Mouse (Mus musculus) midbrain, embryonic 10.5 days (tissue): ENCODE measurements around the gene Clec1b. TPM values are rescaled to one million over a fixed set of nuclear protein-coding genes. Genes with fewer than 3 reads are reported as not detected.

Source experiments
- DNase-seq: peaks from one replicate; pipeline ENCODE4 v3.0.0-alpha.2; 2017; ENCODE audit warnings: low spot score
- H3K27ac ChIP-seq: fragments of 300-500 bp; sonication (generic); replicated peaks from 2 replicates; pipeline ENCODE4 v1.5.1; 2016; ENCODE audit warnings: mild to moderate bottlenecking
- H3K27me3 ChIP-seq: fragments of 300-500 bp; sonication (generic); 2 replicates; pipeline ENCODE4 v1.6.1; 2016; ENCODE audit warnings: low read depth, mild to moderate bottlenecking; ENCODE audit not compliant: poor library complexity, severe bottlenecking
- H3K36me3 ChIP-seq: fragments of 300-500 bp; sonication (generic); 2 replicates; pipeline ENCODE4 v1.6.1; 2016; ENCODE audit warnings: mild to moderate bottlenecking, moderate library complexity
- H3K4me1 ChIP-seq: fragments of 300-500 bp; sonication (generic); 2 replicates; pipeline ENCODE4 v1.6.1; 2016
- H3K4me3 ChIP-seq: fragments of 300-500 bp; sonication (generic); 2 replicates; pipeline ENCODE4 v1.5.1; 2016; ENCODE audit warnings: mild to moderate bottlenecking, moderate library complexity
- H3K9me3 ChIP-seq: fragments of 300-500 bp; sonication (generic); replicated peaks from 2 replicates; pipeline ENCODE4 v1.6.1; 2016; ENCODE audit warnings: mild to moderate bottlenecking
- WGBS: fragments of 180-500 bp; shearing (Covaris S2); methylation state at CpG from one replicate; pipeline ENCODE4 v1.1.7; 2016; 5-methylcytosine and 5-hydroxymethylcytosine counted together
- polyA plus RNA-seq: library from polyadenylated mRNA; unstranded; fragments of >200 nt; fragmentation: Nextera tagmentation; extraction: Ambion mirVana; gene quantifications from 2 replicates; pipeline ENCODE4 v1.2.1, GENCODE M21; 2016

The Clec1b gene
- 12.0 and 20.7 TPM in 2 replicates for polyA plus RNA-seq

- H3K27ac ChIP-seq, result no peak within 1 kb of the TSS
- H3K27me3 ChIP-seq, result no peaks in the 10 kb centered on the region
- no peak within 1 kb of the TSS for H3K4me3 ChIP-seq
- H3K4me1 ChIP-seq, result no peaks in the 10 kb centered on the region
- DNase-seq, result no peak
- H3K9me3 ChIP-seq, result no peaks in the 10 kb centered on the region
- H3K36me3 ChIP-seq, result no peaks in the 10 kb centered on the region
- 84% methylated on average over 8 of the region's 8 CpGs for WGBS
Observed at GRCm38 (mm10) chr6:129396997-129397396, at the start of gene Clec1b. TSS of gene Clec1b (plus strand) at chr6:129397297.

GRCm38 (mm10) chr6:129349524-129350352, 47.4 kb upstream of the Clec1b start:
- WGBS, result 68% methylated on average over 4 of the region's 4 CpGs
- no peaks in the 10 kb centered on the region for H3K27me3 ChIP-seq
- no peak overlapping the region for H3K27ac ChIP-seq
- H3K36me3 ChIP-seq, result no peaks in the 10 kb centered on the region
- no peak overlapping the region for H3K4me3 ChIP-seq
- no peak for DNase-seq
- peaks cover 12% of the 10 kb centered on the region; the same call in 1 of the 2 replicates for H3K9me3 ChIP-seq
- H3K4me1 ChIP-seq, result no peaks in the 10 kb centered on the region

GRCm38 (mm10) chr6:129351091-129351490, 46.0 kb upstream of the Clec1b start:
- Histone ChIP-seq H3K9me3 (peaks cover 12% of the 10 kb centered on the region; the same call in 1 of the 2 replicates), H3K4me1 (no peaks in the 10 kb centered on the region), H3K4me3 (no peak overlapping the region), H3K27ac (no peak overlapping the region), H3K36me3 (no peaks in the 10 kb centered on the region), H3K27me3 (no peaks in the 10 kb centered on the region)
- DNase-seq, result no peak
- WGBS, result 95% methylated on average over 3 of the region's 3 CpGs

GRCm38 (mm10) chr6:129355774-129356173, 41.3 kb upstream of the Clec1b start:
- H3K4me3 ChIP-seq, result no peak overlapping the region
- no peaks in the 10 kb centered on the region for H3K9me3 ChIP-seq
- H3K27me3 ChIP-seq, result no peaks in the 10 kb centered on the region
- no peaks in the 10 kb centered on the region for H3K4me1 ChIP-seq
- no peak for DNase-seq
- 96% methylated on average over 2 of the region's 2 CpGs for WGBS
- H3K27ac ChIP-seq, result no peak overlapping the region
- no peaks in the 10 kb centered on the region for H3K36me3 ChIP-seq

GRCm38 (mm10) chr6:129356430-129356829, 40.7 kb upstream of the Clec1b start:
- Histone ChIP-seq H3K4me3 (no peak overlapping the region), H3K27ac (no peak overlapping the region), H3K9me3 (no peaks in the 10 kb centered on the region), H3K27me3 (no peaks in the 10 kb centered on the region), H3K4me1 (no peaks in the 10 kb centered on the region), H3K36me3 (no peaks in the 10 kb centered on the region)
- no peak for DNase-seq

GRCm38 (mm10) chr6:129359515-129359914, 37.6 kb upstream of the Clec1b start:
- Histone ChIP-seq H3K9me3 (no peaks in the 10 kb centered on the region), H3K4me1 (no peaks in the 10 kb centered on the region), H3K27me3 (no peaks in the 10 kb centered on the region), H3K27ac (no peak overlapping the region), H3K4me3 (no peak overlapping the region), H3K36me3 (no peaks in the 10 kb centered on the region)
- DNase-seq, result no peak
- WGBS, result 93% methylated on average over 2 of the region's 2 CpGs

- Histone ChIP-seq H3K36me3 (no peaks in the 10 kb centered on the region), H3K9me3 (no peaks in the 10 kb centered on the region), H3K27ac (no peak overlapping the region), H3K4me1 (no peaks in the 10 kb centered on the region), H3K27me3 (no peaks in the 10 kb centered on the region), H3K4me3 (no peak overlapping the region)
- DNase-seq, result no peak
- WGBS, result 45% methylated on average over 1 of the region's 1 CpGs
Observed at GRCm38 (mm10) chr6:129363942-129364341, 33.2 kb upstream of the Clec1b start.

GRCm38 (mm10) chr6:129365959-129366359, 31.1 kb upstream of the Clec1b start:
- no peaks in the 10 kb centered on the region for H3K4me1 ChIP-seq
- no peak overlapping the region for H3K4me3 ChIP-seq
- H3K27ac ChIP-seq, result no peak overlapping the region
- 24% methylated on average over 6 of the region's 6 CpGs for WGBS
- peak; percentile 21 for DNase-seq
- H3K36me3 ChIP-seq, result no peaks in the 10 kb centered on the region
- no peaks in the 10 kb centered on the region for H3K9me3 ChIP-seq
- H3K27me3 ChIP-seq, result no peaks in the 10 kb centered on the region

GRCm38 (mm10) chr6:129369374-129370132, 27.5 kb upstream of the Clec1b start:
- Histone ChIP-seq H3K4me3 (no peak overlapping the region), H3K27me3 (no peaks in the 10 kb centered on the region), H3K36me3 (no peaks in the 10 kb centered on the region), H3K4me1 (no peaks in the 10 kb centered on the region), H3K9me3 (no peaks in the 10 kb centered on the region), H3K27ac (no peak overlapping the region)
- WGBS, result 76% methylated on average over 7 of the region's 7 CpGs
- DNase-seq, result no peak

GRCm38 (mm10) chr6:129374937-129375471, 22.1 kb upstream of the Clec1b start:
- WGBS, result 97% methylated on average over 2 of the region's 2 CpGs
- H3K27me3 ChIP-seq, result no peaks in the 10 kb centered on the region
- H3K4me1 ChIP-seq, result no peaks in the 10 kb centered on the region
- H3K36me3 ChIP-seq, result no peaks in the 10 kb centered on the region
- no peak overlapping the region for H3K27ac ChIP-seq
- no peak overlapping the region for H3K4me3 ChIP-seq
- DNase-seq, result no peak
- no peaks in the 10 kb centered on the region for H3K9me3 ChIP-seq

- Histone ChIP-seq H3K4me3 (no peak overlapping the region), H3K27me3 (no peaks in the 10 kb centered on the region), H3K27ac (no peak overlapping the region), H3K4me1 (0 out of 2 replicates have a peak, but pooled peaks cover 4% of the 10 kb centered on the region), H3K36me3 (no peaks in the 10 kb centered on the region), H3K9me3 (no peaks in the 10 kb centered on the region)
- 68% methylated on average over 4 of the region's 4 CpGs for WGBS
- DNase-seq, result no peak
Observed at GRCm38 (mm10) chr6:129380454-129380853, 16.6 kb upstream of the Clec1b start.

GRCm38 (mm10) chr6:129381736-129382135, 15.4 kb upstream of the Clec1b start:
- no peak overlapping the region for H3K4me3 ChIP-seq
- H3K27me3 ChIP-seq, result no peaks in the 10 kb centered on the region
- WGBS, result 70% methylated on average over 1 of the region's 1 CpGs
- H3K9me3 ChIP-seq, result no peaks in the 10 kb centered on the region
- H3K36me3 ChIP-seq, result no peaks in the 10 kb centered on the region
- no peak overlapping the region for H3K27ac ChIP-seq
- 0 out of 2 replicates have a peak, but pooled peaks cover 4% of the 10 kb centered on the region for H3K4me1 ChIP-seq
- no peak for DNase-seq

- WGBS, result 96% methylated on average over 3 of the region's 3 CpGs
- H3K27ac ChIP-seq, result no peak overlapping the region
- H3K27me3 ChIP-seq, result no peaks in the 10 kb centered on the region
- H3K4me1 ChIP-seq, result 0 out of 2 replicates have a peak, but pooled peaks cover 4% of the 10 kb centered on the region
- H3K9me3 ChIP-seq, result no peaks in the 10 kb centered on the region
- no peak for DNase-seq
- no peak overlapping the region for H3K4me3 ChIP-seq
- H3K36me3 ChIP-seq, result no peaks in the 10 kb centered on the region
Observed at GRCm38 (mm10) chr6:129383466-129383865, 13.6 kb upstream of the Clec1b start.
